Comparison of ENCODE assay signal across 17 mouse cellular contexts in genomic region chr9:95676021-95676420, GRCm38 (mm10). TPM values are rescaled to one million over a fixed set of nuclear protein-coding genes. Genes with fewer than 3 reads are reported as not detected.
DNase-seq lines count a peak whose midpoint lies in the region; ATAC-seq and TF ChIP-seq lines count a peak whose summit lies in the region.
"Had no signal": no experiment of that assay in that cellular context is flagged by ENCODE, and none has a peak within 500 bp of the region (broad histone marks: within the 10 kb centered on the region; RNA-seq: fewer than 3 reads in every experiment).

No protein-coding gene starts in this region.

- ATAC-seq in heart, embryonic 15.5 days (replicated peaks; ENCODE audit: insufficient number of reproducible peaks, insufficient read depth, low FRiP score, low read depth), result no peak
- ATAC-seq in midbrain, postnatal 0 days (ENCODE audit: low FRiP score), result no peak
- ATAC-seq in stomach, postnatal 0 days (ENCODE audit: low FRiP score, low TSS enrichment), result no peak
- ATAC-seq: CD4-positive, CD25-positive, alpha-beta regulatory T cell, adult 4 months had no signal

- no peak for TF ChIP-seq EP300 in stomach, postnatal 0 days (optimal IDR thresholded peaks at IDR 0.05)

- 90% methylated on average over 4 of the region's 4 CpGs for WGBS in heart, embryonic 15.5 days
- 96% methylated on average over 4 of the region's 4 CpGs for WGBS in midbrain, postnatal 0 days
- whole genome bisulfite sequencing in midbrain, embryonic 10.5 days, result 96% methylated on average over 4 of the region's 4 CpGs
- WGBS in stomach, postnatal 0 days, result 95% methylated on average over 4 of the region's 4 CpGs

- peak; percentile 64 for TF ChIP-seq CTCF in layer of hippocampus, adult 2 months (conservative IDR thresholded peaks at IDR 0.05)
- TF ChIP-seq CTCF in midbrain, postnatal 0 days (IDR thresholded peaks at IDR 0.05), result peak; percentile 22; the same call in 1 of the 2 replicates
- 0 out of 2 replicates have a peak, but pooled peaks have one; percentile 20 for TF ChIP-seq CTCF in stomach, postnatal 0 days (IDR thresholded peaks at IDR 0.05; ENCODE audit: low read depth)

- H3K4me3 ChIP-seq in heart, embryonic 15.5 days, result no peak overlapping the region
- no peak overlapping the region for H3K4me3 ChIP-seq in layer of hippocampus, adult 2 months
- H3K4me3 ChIP-seq in midbrain, postnatal 0 days (ENCODE audit: low read depth, low read length), result no peak overlapping the region
- no peak overlapping the region for H3K4me3 ChIP-seq in midbrain, embryonic 10.5 days
- H3K4me3 ChIP-seq in stomach, postnatal 0 days (ENCODE audit: low read depth, low read length), result no peak overlapping the region
- H3K4me3 ChIP-seq: embryonic facial prominence, embryonic 10.5 days; hindbrain, embryonic 12.5 days had no signal

- H3K27me3 ChIP-seq in heart, embryonic 15.5 days, result no peaks in the 10 kb centered on the region
- no peaks in the 10 kb centered on the region for H3K27me3 ChIP-seq in midbrain, postnatal 0 days (ENCODE audit: insufficient read depth, low read length)
- H3K27me3 ChIP-seq in midbrain, embryonic 10.5 days (ENCODE audit: low read depth, poor library complexity, severe bottlenecking), result no peaks in the 10 kb centered on the region
- no peaks in the 10 kb centered on the region for H3K27me3 ChIP-seq in stomach, postnatal 0 days (ENCODE audit: control insufficient read depth, insufficient read depth, low read length)
- H3K27me3 ChIP-seq: hindbrain, embryonic 12.5 days had no signal

- H3K9ac ChIP-seq in heart, embryonic 15.5 days, result no peak overlapping the region
- no peak overlapping the region for H3K9ac ChIP-seq in midbrain, postnatal 0 days (replicated peaks; ENCODE audit: low read length, poor library complexity, severe bottlenecking)
- no peak overlapping the region for H3K9ac ChIP-seq in stomach, postnatal 0 days (ENCODE audit: low read length)
- H3K9ac ChIP-seq: hindbrain, embryonic 12.5 days had no signal

- H3K4me1 ChIP-seq in heart, embryonic 15.5 days (replicated peaks), result peaks cover 5% of the 10 kb centered on the region; the same call in 1 of the 2 replicates
- no peaks in the 10 kb centered on the region for H3K4me1 ChIP-seq in midbrain, postnatal 0 days (ENCODE audit: insufficient read depth, low read length)
- no peaks in the 10 kb centered on the region for H3K4me1 ChIP-seq in midbrain, embryonic 10.5 days
- H3K4me1 ChIP-seq in stomach, postnatal 0 days (replicated peaks; ENCODE audit: control insufficient read depth, insufficient read depth), result no peaks in the 10 kb centered on the region
- H3K4me1 ChIP-seq: embryonic facial prominence, embryonic 10.5 days; hindbrain, embryonic 12.5 days had no signal

- no peaks in the 10 kb centered on the region for H3K36me3 ChIP-seq in heart, embryonic 15.5 days
- no peaks in the 10 kb centered on the region for H3K36me3 ChIP-seq in midbrain, postnatal 0 days (ENCODE audit: insufficient read depth, low read length)
- H3K36me3 ChIP-seq in midbrain, embryonic 10.5 days, result 0 out of 2 replicates have a peak, but pooled peaks cover 4% of the 10 kb centered on the region
- no peaks in the 10 kb centered on the region for H3K36me3 ChIP-seq in stomach, postnatal 0 days (ENCODE audit: control insufficient read depth, insufficient read depth, low read length)
- H3K36me3 ChIP-seq: hindbrain, embryonic 12.5 days had no signal

- no peak overlapping the region for H3K4me2 ChIP-seq in heart, embryonic 15.5 days
- no peak overlapping the region for H3K4me2 ChIP-seq in midbrain, postnatal 0 days (ENCODE audit: low read depth, low read length, poor library complexity, severe bottlenecking)
- H3K4me2 ChIP-seq in stomach, postnatal 0 days (replicated peaks; ENCODE audit: low read depth), result no peak overlapping the region
- H3K4me2 ChIP-seq: hindbrain, embryonic 12.5 days had no signal

- DNase-seq in heart, adult 9 months (ENCODE audit: low spot score in 2 of 2), result no peak
- DNase-seq in layer of hippocampus, adult 2 months (ENCODE audit: low spot score in 2 of 2), result no peak
- no peak for DNase-seq in layer of hippocampus, adult 18-20 months (ENCODE audit: low spot score in 2 of 2)
- DNase-seq in midbrain, postnatal 0 days (ENCODE audit: low spot score), result no peak
- no peak for DNase-seq in midbrain, embryonic 10.5 days (ENCODE audit: low spot score)
- DNase-seq in stomach, postnatal 0 days (ENCODE audit: low spot score), result no peak
- DNase-seq in adrenal gland, adult 8-10 months, result no peak
- DNase-seq: adrenal gland, postnatal 25 days; left cerebral cortex, postnatal 4 days; thymus, adult 2 months; thymus, postnatal 4 days had no signal

- peak overlapping the region; percentile 85 for H3K27ac ChIP-seq in heart, embryonic 15.5 days
- no peak overlapping the region for H3K27ac ChIP-seq in layer of hippocampus, adult 2 months
- H3K27ac ChIP-seq in midbrain, postnatal 0 days (ENCODE audit: low read depth, low read length), result no peak overlapping the region
- H3K27ac ChIP-seq in midbrain, embryonic 10.5 days (replicated peaks), result no peak overlapping the region
- no peak overlapping the region for H3K27ac ChIP-seq in stomach, postnatal 0 days (replicated peaks)
- H3K27ac ChIP-seq: embryonic facial prominence, embryonic 10.5 days; hindbrain, embryonic 12.5 days had no signal

- H3K9me3 ChIP-seq in heart, embryonic 15.5 days (replicated peaks), result no peaks in the 10 kb centered on the region
- no peaks in the 10 kb centered on the region for H3K9me3 ChIP-seq in midbrain, postnatal 0 days (ENCODE audit: low read length)
- H3K9me3 ChIP-seq in midbrain, embryonic 10.5 days (replicated peaks), result 0 out of 2 replicates have a peak, but pooled peaks cover 4% of the 10 kb centered on the region
- H3K9me3 ChIP-seq in stomach, postnatal 0 days (ENCODE audit: control insufficient read depth, low read length), result no peaks in the 10 kb centered on the region
- H3K9me3 ChIP-seq: hindbrain, embryonic 12.5 days had no signal

RNA-seq across cellular contexts. Expression of gene Pcolce2, which starts 38.6 kb away (rescaled TPM):
- 0.97 and 3.5 TPM in 2 replicates for polyA plus RNA-seq in heart, embryonic 15.5 days (2015; fragmentation: Nextera tagmentation; extraction: Ambion mirVana)
- 1 to 10 TPM; 2.9 to 3.0 TPM for total RNA-seq in layer of hippocampus, adult 2 months (2021)
- 1 to 10 TPM; 4.1 to 4.6 TPM for total RNA-seq in layer of hippocampus, adult 18-20 months (2021)
- total RNA-seq in midbrain, postnatal 0 days (2014; rRNA removed), result 0.66 and 1.7 TPM in 2 replicates
- 2.0 and 2.1 TPM in 2 replicates for polyA plus RNA-seq in midbrain, postnatal 0 days (2015; fragmentation: Nextera tagmentation; extraction: Ambion mirVana)
- 2.9 and 3.2 TPM in 2 replicates for polyA plus RNA-seq in midbrain, embryonic 10.5 days (2016; fragmentation: Nextera tagmentation; extraction: Ambion mirVana)
- polyA plus RNA-seq in stomach, postnatal 0 days (2015; fragmentation: Nextera tagmentation; extraction: Ambion mirVana), result 0.18 and 0.21 TPM in 2 replicates
- 1 to 10 TPM; 3.0 to 9.3 (median 6.2) TPM for total RNA-seq in adrenal gland, adult 8-10 months (2022)
- total RNA-seq: common myeloid progenitor, adult 5-6 weeks; megakaryocyte-erythroid progenitor cell, adult 5-6 weeks had no signal
